Mouse (Mus musculus) limb, embryonic 15.5 days (tissue): ENCODE measurements around the gene Rundc3a. TPM values are rescaled to one million over a fixed set of nuclear protein-coding genes. Genes with fewer than 3 reads are reported as not detected.
A peak's percentile ranks its signal among the peaks of the same experiment; 100 is the strongest.

Experiments used
- ATAC-seq: fragments of 200-750 bp; cut with Nextera tagmentation; 2 replicates; pipeline ENCODE4 v1.8.0; 2017; ENCODE audit warnings: low read depth, moderate TSS enrichment; ENCODE audit not compliant: insufficient number of reproducible peaks, low FRiP score, low TSS enrichment
- H3K27ac ChIP-seq: fragments of 300-500 bp; sonication (generic); 2 replicates; pipeline ENCODE4 v1.5.1; 2015; ENCODE audit warnings: moderate library complexity, mild to moderate bottlenecking, inconsistent platforms
- H3K27me3 ChIP-seq: fragments of 300-500 bp; sonication (generic); 2 replicates; pipeline ENCODE4 v1.6.1; 2015; ENCODE audit warnings: inconsistent platforms
- H3K36me3 ChIP-seq: fragments of 300-500 bp; sonication (generic); 2 replicates; pipeline ENCODE4 v1.6.1; 2015; ENCODE audit warnings: inconsistent platforms
- H3K4me1 ChIP-seq: fragments of 300-500 bp; sonication (generic); 2 replicates; pipeline ENCODE4 v1.6.1; 2015; ENCODE audit warnings: inconsistent platforms
- H3K4me2 ChIP-seq: fragments of 300-500 bp; sonication (generic); 2 replicates; pipeline ENCODE4 v1.6.1; 2015; ENCODE audit warnings: mild to moderate bottlenecking, inconsistent platforms
- H3K4me3 ChIP-seq: fragments of 300-500 bp; sonication (generic); 2 replicates; pipeline ENCODE4 v1.5.1; 2015; ENCODE audit warnings: mild to moderate bottlenecking, inconsistent platforms
- H3K9ac ChIP-seq: fragments of 300-500 bp; sonication (generic); 2 replicates; pipeline ENCODE4 v1.6.1; 2015; ENCODE audit warnings: inconsistent platforms
- H3K9me3 ChIP-seq: fragments of 300-500 bp; sonication (generic); 2 replicates; pipeline ENCODE4 v1.6.1; 2016; ENCODE audit warnings: inconsistent platforms
- WGBS: fragments of 180-500 bp; shearing (Covaris S2); methylation state at CpG from one replicate; pipeline ENCODE4 v1.1.7; 2015; 5-methylcytosine and 5-hydroxymethylcytosine counted together
- polyA plus RNA-seq: library from polyadenylated mRNA; unstranded; fragments of >200 nt; fragmentation: Nextera tagmentation; extraction: Ambion mirVana; gene quantifications from 2 replicates; pipeline ENCODE4 v1.2.1, GENCODE M21; 2015

Gene Rundc3a
- polyA plus RNA-seq, result 1.2 and 1.6 TPM in 2 replicates

DNA sequence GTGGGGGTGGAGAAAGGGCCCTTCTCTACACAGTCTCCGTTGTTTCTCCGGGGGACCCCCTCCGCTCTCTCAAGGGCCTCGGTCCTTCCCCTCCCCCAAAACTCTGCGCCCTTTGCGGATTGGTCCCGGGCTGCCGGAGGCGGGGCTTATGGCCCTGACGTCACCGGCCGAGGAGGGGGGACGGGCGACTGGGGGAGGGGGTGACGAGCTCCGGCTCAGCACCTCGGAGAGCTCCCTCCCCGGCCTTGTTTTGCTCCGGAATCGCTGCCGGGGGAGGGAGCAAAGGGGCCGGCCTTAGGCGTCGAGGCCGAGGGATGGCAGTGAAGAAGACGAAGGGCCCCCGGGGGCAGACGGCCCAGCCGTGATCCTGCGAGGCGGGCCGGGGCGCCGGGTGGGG lies at the start of gene Rundc3a:
Gene Rundc3a (plus strand): TSS at position 166 of the 397 bp plus-strand sequence.
- H3K4me1 ChIP-seq, result peaks cover 21% of the 10 kb centered on the region
- no peak within 1 kb of the TSS for H3K27ac ChIP-seq
- ATAC-seq, result peak; percentile 52
- peak within 1 kb of the TSS; percentile 94 for H3K4me2 ChIP-seq
- H3K4me3 ChIP-seq, result peak within 1 kb of the TSS; percentile 42
- peaks cover 39% of the 10 kb centered on the region for H3K27me3 ChIP-seq
- no peaks in the 10 kb centered on the region for H3K9me3 ChIP-seq
- no peaks in the 10 kb centered on the region for H3K36me3 ChIP-seq
- 1% methylated on average over 33 of the region's 34 CpGs for WGBS
- H3K9ac ChIP-seq, result no peak within 1 kb of the TSS

DNA sequence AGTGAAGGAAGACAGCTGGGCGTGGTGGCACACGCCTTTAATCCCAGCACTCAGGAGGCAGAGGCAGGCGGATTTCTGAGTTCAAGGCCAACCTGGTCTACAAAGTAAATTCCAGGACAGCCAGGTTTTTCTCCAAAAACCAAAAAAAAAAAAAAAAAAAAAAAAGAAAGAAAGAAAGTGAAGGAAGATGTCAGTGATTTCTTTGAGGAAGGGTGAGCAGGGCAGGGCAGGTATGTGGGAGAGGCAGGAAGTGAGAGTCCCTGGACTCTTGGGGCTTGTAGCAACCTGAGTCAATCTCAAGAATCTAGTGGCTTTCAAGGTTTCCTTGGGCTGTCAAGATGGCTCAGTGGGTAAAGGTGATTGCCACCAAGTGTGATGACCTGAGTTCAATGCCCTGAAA lies 48.7 kb upstream of the Rundc3a start:
- 84% methylated on average over 3 of the region's 3 CpGs for WGBS
- no peak overlapping the region for H3K27ac ChIP-seq

DNA sequence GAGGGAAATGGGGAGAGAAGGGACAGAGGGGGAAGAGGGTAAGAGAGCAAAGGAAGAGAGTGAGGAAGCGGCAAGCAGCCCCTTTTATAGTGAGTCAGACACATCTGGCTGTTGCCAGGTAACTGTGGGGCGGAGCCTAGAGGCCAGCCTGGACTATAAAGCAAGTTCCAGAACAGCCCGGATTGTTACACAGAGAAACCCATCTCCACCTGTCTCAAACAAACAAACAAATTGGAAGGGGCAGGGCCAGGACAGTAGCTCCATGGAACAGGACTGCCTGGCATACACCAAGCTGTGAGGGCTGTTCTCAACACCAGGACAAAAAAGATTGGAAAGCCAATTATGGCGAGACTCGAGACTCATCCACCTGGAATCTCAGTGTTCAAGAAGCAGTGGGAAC lies 46.3 kb upstream of the Rundc3a start:
- WGBS, result 50% methylated on average over 5 of the region's 5 CpGs
- H3K4me2 ChIP-seq, result no peak overlapping the region
- no peaks in the 10 kb centered on the region for H3K9me3 ChIP-seq
- 0 out of 2 replicates have a peak, but pooled peaks cover 3% of the 10 kb centered on the region for H3K4me1 ChIP-seq
- no peaks in the 10 kb centered on the region for H3K27me3 ChIP-seq
- no peak for ATAC-seq
- no peak overlapping the region for H3K4me3 ChIP-seq
- H3K27ac ChIP-seq, result no peak overlapping the region
- no peaks in the 10 kb centered on the region for H3K36me3 ChIP-seq
- no peak overlapping the region for H3K9ac ChIP-seq

More for the DNA sequence above, 48.7 kb upstream of the Rundc3a start:
- H3K4me3 ChIP-seq, result no peak overlapping the region
- no peak for ATAC-seq
- no peak overlapping the region for H3K9ac ChIP-seq
- no peaks in the 10 kb centered on the region for H3K27me3 ChIP-seq
- H3K4me1 ChIP-seq, result 0 out of 2 replicates have a peak, but pooled peaks cover 3% of the 10 kb centered on the region
- no peak overlapping the region for H3K4me2 ChIP-seq
- no peaks in the 10 kb centered on the region for H3K36me3 ChIP-seq
- H3K9me3 ChIP-seq, result no peaks in the 10 kb centered on the region

DNA sequence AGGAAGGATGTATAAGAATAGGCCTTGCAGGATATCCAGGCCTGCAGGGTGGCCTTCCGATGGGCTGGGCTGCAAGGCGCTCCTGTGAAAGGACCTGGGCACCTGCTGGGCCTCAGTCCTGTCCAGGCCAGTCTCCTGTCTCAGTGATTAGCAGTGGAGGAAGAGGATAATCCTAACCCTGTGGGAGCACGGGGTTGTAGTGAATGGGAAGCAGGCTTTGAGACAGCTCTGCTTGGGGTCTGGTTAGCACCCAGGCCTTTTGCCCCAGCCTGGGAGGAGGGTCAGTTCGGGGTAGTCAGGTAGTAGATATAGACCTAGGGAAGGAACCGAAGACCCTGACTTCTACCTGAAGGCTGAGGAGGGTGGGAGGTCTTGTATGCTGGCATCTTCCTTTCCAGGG lies 45.5 kb upstream of the Rundc3a start:
- Histone ChIP-seq H3K27ac (no peak overlapping the region), H3K36me3 (no peaks in the 10 kb centered on the region), H3K9me3 (no peaks in the 10 kb centered on the region), H3K27me3 (no peaks in the 10 kb centered on the region), H3K4me3 (no peak overlapping the region), H3K9ac (no peak overlapping the region), H3K4me1 (0 out of 2 replicates have a peak, but pooled peaks cover 3% of the 10 kb centered on the region), H3K4me2 (no peak overlapping the region)
- no peak for ATAC-seq
- 66% methylated on average over 5 of the region's 5 CpGs for WGBS

DNA sequence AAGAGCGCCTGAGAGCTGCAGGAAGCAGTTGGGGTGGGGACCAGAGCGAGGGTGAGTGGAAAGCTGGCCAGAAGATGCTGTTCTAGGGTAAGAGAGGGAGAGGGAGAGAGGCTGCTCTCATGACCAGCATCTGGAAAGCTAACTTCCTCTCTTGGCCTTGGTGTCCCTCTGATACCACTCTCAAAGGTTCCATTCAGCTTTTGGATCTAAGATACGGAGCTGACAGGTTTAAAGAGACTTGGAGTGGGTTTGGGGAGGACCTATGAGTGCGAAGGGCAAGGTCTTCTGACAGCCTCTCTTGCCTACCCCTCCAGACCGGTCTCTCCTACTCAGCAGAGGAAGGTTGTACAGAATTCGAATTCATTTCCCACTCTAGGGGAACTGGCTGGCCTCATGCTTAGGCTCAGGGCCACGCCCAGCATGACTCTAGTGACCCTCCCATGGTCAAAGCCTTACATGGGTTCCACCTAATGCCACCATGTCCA lies 45.1 kb upstream of the Rundc3a start:
- Histone ChIP-seq H3K27me3 (0 out of 2 replicates have a peak, but pooled peaks cover 4% of the 10 kb centered on the region), H3K4me3 (no peak overlapping the region), H3K9ac (no peak overlapping the region), H3K27ac (no peak overlapping the region), H3K4me2 (no peak overlapping the region), H3K36me3 (no peaks in the 10 kb centered on the region), H3K9me3 (no peaks in the 10 kb centered on the region), H3K4me1 (0 out of 2 replicates have a peak, but pooled peaks cover 5% of the 10 kb centered on the region)
- no peak for ATAC-seq
- 86% methylated on average over 7 of the region's 7 CpGs for WGBS

DNA sequence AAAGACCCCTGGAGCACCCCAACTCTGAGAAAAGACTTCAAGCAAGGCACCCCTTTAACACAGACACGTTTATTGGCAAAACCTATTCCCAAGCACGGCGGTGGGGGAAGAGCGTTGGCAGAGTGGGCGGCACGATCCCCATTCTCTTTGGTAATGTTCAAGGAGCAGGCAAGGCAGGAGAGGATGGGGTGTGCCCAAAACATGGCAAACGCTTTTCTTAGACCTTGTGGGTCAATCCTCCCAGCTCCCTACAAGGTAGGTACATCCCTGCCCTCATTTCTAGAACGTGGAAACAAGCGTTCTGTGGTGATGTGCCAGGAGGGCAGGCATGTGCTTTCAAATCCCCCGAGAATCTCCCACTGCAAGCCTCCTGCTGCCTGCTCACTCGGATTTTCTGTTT lies 44.4 kb upstream of the Rundc3a start:
- 81% methylated on average over 11 of the region's 11 CpGs for WGBS
- no peak overlapping the region for H3K4me2 ChIP-seq
- no peak for ATAC-seq

DNA sequence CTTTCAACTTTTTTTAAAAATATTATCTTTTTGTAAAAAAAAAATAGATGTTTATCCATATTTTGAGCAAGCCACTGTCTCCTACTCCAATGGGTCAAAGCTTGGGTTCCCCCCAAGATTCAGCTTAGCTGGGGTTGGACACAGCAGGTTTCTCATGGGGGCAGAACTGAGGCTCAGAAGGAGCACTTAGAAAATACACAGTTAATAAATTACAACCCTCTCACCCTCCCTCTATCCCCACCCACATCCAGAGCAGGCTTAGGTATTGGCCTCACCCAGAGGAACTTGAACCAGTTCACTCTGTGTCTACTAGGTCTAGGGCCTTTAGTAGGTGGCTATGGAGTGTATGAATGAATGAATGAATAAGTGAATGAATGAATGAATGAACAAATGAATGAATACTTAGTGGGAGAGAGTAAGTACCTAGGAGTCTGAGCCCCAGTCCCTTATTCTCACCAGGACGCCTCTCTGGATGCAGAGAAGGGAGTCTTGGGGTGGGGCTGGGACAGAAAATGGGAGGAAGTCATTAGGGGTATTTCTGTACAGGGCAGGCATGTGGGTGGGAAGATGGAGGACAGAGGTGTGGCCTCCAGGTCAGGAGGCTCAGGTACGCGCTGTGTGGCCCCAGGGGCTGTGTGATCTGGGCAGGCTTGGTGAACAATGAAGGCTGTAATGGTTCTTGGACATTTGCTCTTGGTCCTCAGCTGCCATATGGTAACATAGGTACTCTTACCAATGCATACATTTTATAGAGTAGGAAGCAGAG lies 43.8 kb upstream of the Rundc3a start:
- Histone ChIP-seq H3K4me1 (0 out of 2 replicates have a peak, but pooled peaks cover 5% of the 10 kb centered on the region), H3K4me3 (no peak overlapping the region), H3K9me3 (no peaks in the 10 kb centered on the region), H3K9ac (no peak overlapping the region), H3K27ac (no peak overlapping the region), H3K4me2 (no peak overlapping the region), H3K27me3 (peaks cover 12% of the 10 kb centered on the region; the same call in 1 of the 2 replicates), H3K36me3 (no peaks in the 10 kb centered on the region)
- no peak for ATAC-seq
- 79% methylated on average over 3 of the region's 3 CpGs for WGBS

More for the DNA sequence above, 44.4 kb upstream of the Rundc3a start:
- no peak overlapping the region for H3K27ac ChIP-seq
- peaks cover 8% of the 10 kb centered on the region; the same call in 1 of the 2 replicates for H3K27me3 ChIP-seq
- 0 out of 2 replicates have a peak, but pooled peaks cover 5% of the 10 kb centered on the region for H3K4me1 ChIP-seq
- H3K36me3 ChIP-seq, result no peaks in the 10 kb centered on the region
- no peak overlapping the region for H3K4me3 ChIP-seq
- H3K9ac ChIP-seq, result no peak overlapping the region
- no peaks in the 10 kb centered on the region for H3K9me3 ChIP-seq

DNA sequence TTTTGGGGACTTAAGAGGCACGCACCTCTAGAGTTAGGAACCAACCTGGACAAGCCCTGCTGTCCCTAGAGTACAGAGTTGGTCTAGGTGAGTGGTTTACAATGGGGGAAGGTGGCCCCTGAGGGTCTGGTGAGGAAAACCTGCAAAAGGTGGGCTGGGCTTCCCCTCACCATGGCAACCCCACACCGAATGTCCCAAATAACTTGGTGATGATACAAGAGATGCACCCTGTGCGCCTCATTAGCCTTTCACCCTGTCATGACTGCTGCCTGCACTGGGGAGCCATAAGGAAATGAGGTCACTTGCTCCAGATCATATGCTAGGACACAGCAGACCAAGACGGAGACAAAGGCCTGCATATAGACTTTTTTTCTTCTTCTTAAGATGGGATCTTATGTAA lies 42.8 kb upstream of the Rundc3a start:
- H3K9ac ChIP-seq, result no peak overlapping the region
- H3K27me3 ChIP-seq, result peaks cover 12% of the 10 kb centered on the region; the same call in 1 of the 2 replicates
- H3K9me3 ChIP-seq, result no peaks in the 10 kb centered on the region
- no peaks in the 10 kb centered on the region for H3K36me3 ChIP-seq
- 79% methylated on average over 4 of the region's 4 CpGs for WGBS
- no peak overlapping the region for H3K27ac ChIP-seq
- H3K4me1 ChIP-seq, result 0 out of 2 replicates have a peak, but pooled peaks cover 5% of the 10 kb centered on the region
- no peak overlapping the region for H3K4me3 ChIP-seq
- no peak overlapping the region for H3K4me2 ChIP-seq
- peak; percentile 36; the same call in 1 of the 2 replicates for ATAC-seq

DNA sequence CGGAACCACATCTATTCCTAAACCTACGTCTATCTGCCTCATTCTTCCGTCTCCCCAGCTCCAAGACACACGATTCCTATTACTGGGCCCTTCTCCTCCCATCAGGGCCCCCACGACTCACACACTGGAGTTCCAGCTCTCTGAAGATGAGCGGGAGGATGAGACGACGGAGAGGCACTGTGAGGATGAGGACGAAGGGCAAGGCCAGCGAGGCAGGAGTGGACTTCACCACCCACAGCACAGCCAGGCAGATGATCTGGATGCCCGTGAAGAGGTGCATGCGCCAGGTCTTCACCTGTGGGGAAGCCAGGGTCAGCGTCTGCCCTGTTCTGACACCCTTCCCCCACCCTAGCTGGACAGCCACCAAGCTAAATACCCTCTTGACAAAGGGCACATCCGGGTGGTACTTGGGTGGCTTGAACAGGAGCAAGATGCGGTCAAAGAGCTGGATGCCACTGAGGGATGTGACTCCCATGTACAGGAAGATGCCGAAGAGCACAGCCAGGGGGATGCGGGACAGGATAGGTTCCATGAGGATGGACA lies 42.2 kb upstream of the Rundc3a start:
- 88% methylated on average over 17 of the region's 17 CpGs for WGBS
- no peaks in the 10 kb centered on the region for H3K9me3 ChIP-seq

DNA sequence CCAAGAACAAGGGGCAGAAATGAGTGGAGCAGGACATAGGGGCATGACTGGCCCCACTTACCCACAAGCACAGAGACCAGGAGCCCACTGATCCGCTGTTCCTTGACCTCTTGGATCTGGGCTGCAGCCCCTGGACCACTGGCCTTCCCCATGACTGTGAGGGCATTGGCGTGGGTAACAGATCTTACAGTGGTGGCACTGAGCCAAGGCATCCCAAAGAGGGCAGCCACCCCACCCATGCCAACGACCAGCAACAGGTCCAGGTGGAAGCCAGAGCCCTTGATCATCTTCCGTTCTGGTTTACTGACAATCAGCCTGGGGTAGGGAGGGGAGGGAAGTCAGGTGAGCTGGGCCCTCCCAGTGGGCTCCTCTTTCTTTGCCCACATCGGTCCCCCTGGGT lies 40.8 kb upstream of the Rundc3a start:
- WGBS, result 57% methylated on average over 5 of the region's 5 CpGs
- no peak overlapping the region for H3K4me3 ChIP-seq
- H3K4me1 ChIP-seq, result 0 out of 2 replicates have a peak, but pooled peaks cover 5% of the 10 kb centered on the region
- no peaks in the 10 kb centered on the region for H3K36me3 ChIP-seq
- H3K9ac ChIP-seq, result no peak overlapping the region
- H3K4me2 ChIP-seq, result no peak overlapping the region
- ATAC-seq, result no peak
- no peaks in the 10 kb centered on the region for H3K9me3 ChIP-seq
- no peak overlapping the region for H3K27ac ChIP-seq
- peaks cover 18% of the 10 kb centered on the region; the same call in 1 of the 2 replicates for H3K27me3 ChIP-seq

More for the DNA sequence above, 42.2 kb upstream of the Rundc3a start:
- H3K4me3 ChIP-seq, result no peak overlapping the region
- H3K36me3 ChIP-seq, result no peaks in the 10 kb centered on the region
- no peak overlapping the region for H3K27ac ChIP-seq
- no peak for ATAC-seq
- H3K27me3 ChIP-seq, result peaks cover 12% of the 10 kb centered on the region; the same call in 1 of the 2 replicates
- 0 out of 2 replicates have a peak, but pooled peaks cover 5% of the 10 kb centered on the region for H3K4me1 ChIP-seq
- no peak overlapping the region for H3K4me2 ChIP-seq
- H3K9ac ChIP-seq, result no peak overlapping the region

DNA sequence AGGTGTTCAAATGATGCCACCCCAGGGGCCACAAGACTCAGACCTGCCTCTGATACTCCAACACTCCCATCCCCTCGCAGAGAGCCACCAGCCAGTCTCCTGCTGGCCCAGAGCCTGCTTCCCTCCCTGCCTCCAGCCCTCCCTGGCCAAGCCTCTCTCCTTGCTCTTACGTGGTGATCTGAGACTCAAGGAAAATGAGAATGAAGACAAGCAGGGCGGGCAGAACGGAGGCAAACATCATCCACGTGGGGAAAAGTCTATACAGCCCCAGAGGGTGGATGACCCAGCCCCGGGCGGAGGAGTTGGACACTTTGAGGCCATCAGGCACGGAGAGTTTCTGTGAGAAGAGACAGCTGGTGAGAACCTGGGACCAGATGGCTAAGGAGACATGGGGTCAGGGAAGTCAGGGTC lies 40.2 kb upstream of the Rundc3a start:
- WGBS, result 42% methylated on average over 8 of the region's 8 CpGs
- 0 out of 2 replicates have a peak, but pooled peaks cover 2% of the 10 kb centered on the region for H3K4me1 ChIP-seq
- H3K9ac ChIP-seq, result no peak overlapping the region
- no peaks in the 10 kb centered on the region for H3K36me3 ChIP-seq
- H3K9me3 ChIP-seq, result no peaks in the 10 kb centered on the region
- H3K4me2 ChIP-seq, result no peak overlapping the region
- ATAC-seq, result no peak
- peaks cover 18% of the 10 kb centered on the region; the same call in 1 of the 2 replicates for H3K27me3 ChIP-seq
- no peak overlapping the region for H3K27ac ChIP-seq
- no peak overlapping the region for H3K4me3 ChIP-seq

DNA sequence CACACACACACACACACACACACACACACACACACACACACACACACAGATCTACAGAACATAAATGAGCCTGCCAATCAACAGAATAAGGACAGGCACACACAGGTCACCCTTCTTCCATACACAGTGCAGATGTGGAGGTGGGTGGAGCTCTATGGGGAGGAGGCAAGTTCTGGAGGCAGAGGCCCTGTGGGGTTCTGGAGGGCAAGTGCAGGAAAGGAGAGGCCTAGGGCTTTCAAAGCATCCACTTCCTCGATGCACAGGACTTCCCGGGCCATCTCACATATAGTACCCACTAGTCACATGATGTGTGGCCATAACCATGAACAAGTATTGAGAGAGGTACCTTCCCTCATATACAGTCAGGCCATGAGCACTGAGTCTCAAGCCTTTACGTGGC lies 37.7 kb upstream of the Rundc3a start:
- no peak overlapping the region for H3K9ac ChIP-seq
- H3K4me1 ChIP-seq, result 0 out of 2 replicates have a peak, but pooled peaks cover 2% of the 10 kb centered on the region
- 85% methylated on average over 3 of the region's 3 CpGs for WGBS
- no peak overlapping the region for H3K4me3 ChIP-seq
- peaks cover 21% of the 10 kb centered on the region; the same call in 1 of the 2 replicates for H3K27me3 ChIP-seq
- no peak overlapping the region for H3K4me2 ChIP-seq
- H3K36me3 ChIP-seq, result no peaks in the 10 kb centered on the region
- H3K27ac ChIP-seq, result no peak overlapping the region
- H3K9me3 ChIP-seq, result no peaks in the 10 kb centered on the region
- no peak for ATAC-seq
